ENCODE assay signal across 19 mouse cellular contexts in the genomic region with DNA sequence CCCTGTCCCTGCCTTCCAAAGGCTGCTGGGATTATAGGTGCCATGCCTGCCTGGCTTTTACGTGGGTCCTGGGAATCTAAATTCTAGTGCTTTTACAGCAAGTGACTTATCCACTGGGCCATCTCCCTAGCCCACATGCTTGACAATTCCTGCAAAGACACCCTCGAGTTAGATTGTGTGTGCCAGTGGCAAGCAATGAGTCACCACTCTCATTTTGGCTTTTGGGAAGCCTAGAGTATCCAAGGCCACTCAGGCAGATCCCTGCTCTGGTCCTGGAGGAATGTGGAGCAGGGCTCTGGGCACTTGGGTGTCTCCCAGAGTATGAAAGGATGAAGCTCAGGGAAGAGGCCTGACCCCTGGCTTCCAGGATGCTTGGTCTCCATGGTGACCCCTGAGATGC.
DNase-seq lines count a peak whose midpoint lies in the region; ATAC-seq lines count a peak whose summit lies in the region.
"Had no signal": no experiment of that assay in that cellular context is flagged by ENCODE, and none has a peak within 500 bp of the region (broad histone marks: within the 10 kb centered on the region; RNA-seq: fewer than 3 reads in every experiment).

No protein-coding gene starts in this region.

- no peak overlapping the region for H3K4me2 ChIP-seq in hindbrain, embryonic 15.5 days
- H3K4me2 ChIP-seq in hindbrain, embryonic 14.5 days (replicated peaks): no peak overlapping the region
- no peak overlapping the region for H3K4me2 ChIP-seq in midbrain, embryonic 16.5 days (ENCODE audit: low read length)
- H3K4me2 ChIP-seq: kidney, embryonic 15.5 days had no signal

- H3K4me3 ChIP-seq in hindbrain, embryonic 15.5 days: no peak overlapping the region
- H3K4me3 ChIP-seq in hindbrain, embryonic 14.5 days (replicated peaks; ENCODE audit: low read length): no peak overlapping the region
- no peak overlapping the region for H3K4me3 ChIP-seq in midbrain, embryonic 10.5 days
- no peak overlapping the region for H3K4me3 ChIP-seq in midbrain, embryonic 16.5 days (ENCODE audit: low read depth, low read length)
- H3K4me3 ChIP-seq: erythroblast, embryonic 14.5 days; gastrocnemius, adult 2 months; kidney, embryonic 15.5 days had no signal

- H3K27ac ChIP-seq in hindbrain, embryonic 15.5 days (replicated peaks): no peak overlapping the region
- H3K27ac ChIP-seq in hindbrain, embryonic 14.5 days: no peak overlapping the region
- H3K27ac ChIP-seq in midbrain, embryonic 10.5 days (replicated peaks): peak overlapping the region; percentile 57; the same call in 1 of the 2 replicates
- no peak overlapping the region for H3K27ac ChIP-seq in midbrain, embryonic 16.5 days (ENCODE audit: low read length)
- H3K27ac ChIP-seq: gastrocnemius, adult 2 months; kidney, embryonic 15.5 days had no signal

- peaks cover 18% of the 10 kb centered on the region for H3K4me1 ChIP-seq in hindbrain, embryonic 15.5 days (replicated peaks)
- peaks cover 14% of the 10 kb centered on the region for H3K4me1 ChIP-seq in hindbrain, embryonic 14.5 days (replicated peaks; ENCODE audit: control insufficient read depth, insufficient read depth, low read length)
- H3K4me1 ChIP-seq in midbrain, embryonic 10.5 days: peaks cover 41% of the 10 kb centered on the region
- H3K4me1 ChIP-seq in midbrain, embryonic 16.5 days (ENCODE audit: control insufficient read depth, insufficient read depth, low read length): peaks cover 14% of the 10 kb centered on the region

- 0 out of 2 replicates have a peak, but pooled peaks have one; percentile 24 for ATAC-seq in hindbrain, embryonic 15.5 days (ENCODE audit: low FRiP score, low read depth)
- no peak for ATAC-seq in hindbrain, embryonic 14.5 days (ENCODE audit: low FRiP score)
- no peak for ATAC-seq in midbrain, embryonic 16.5 days
- ATAC-seq: activated CD4-positive, CD25-positive, alpha-beta regulatory T cell, adult 4 months; forebrain, embryonic 14.5 days had no signal

- no peaks in the 10 kb centered on the region for H3K36me3 ChIP-seq in hindbrain, embryonic 15.5 days
- no peaks in the 10 kb centered on the region for H3K36me3 ChIP-seq in hindbrain, embryonic 14.5 days (replicated peaks; ENCODE audit: control insufficient read depth, insufficient read depth)
- H3K36me3 ChIP-seq in midbrain, embryonic 10.5 days: no peaks in the 10 kb centered on the region
- H3K36me3 ChIP-seq in midbrain, embryonic 16.5 days (ENCODE audit: control insufficient read depth, insufficient read depth, low read length): no peaks in the 10 kb centered on the region
- H3K36me3 ChIP-seq: kidney, embryonic 15.5 days had no signal

- 66% methylated on average over 2 of the region's 2 CpGs for WGBS in hindbrain, embryonic 15.5 days
- 69% methylated on average over 2 of the region's 2 CpGs for WGBS in hindbrain, embryonic 14.5 days
- WGBS in midbrain, embryonic 10.5 days: 78% methylated on average over 2 of the region's 2 CpGs
- 84% methylated on average over 2 of the region's 2 CpGs for WGBS in midbrain, embryonic 16.5 days

- no peaks in the 10 kb centered on the region for H3K9me3 ChIP-seq in hindbrain, embryonic 15.5 days
- H3K9me3 ChIP-seq in hindbrain, embryonic 14.5 days (ENCODE audit: control insufficient read depth, low read length): no peaks in the 10 kb centered on the region
- no peaks in the 10 kb centered on the region for H3K9me3 ChIP-seq in midbrain, embryonic 10.5 days (replicated peaks)
- H3K9me3 ChIP-seq in midbrain, embryonic 16.5 days (replicated peaks; ENCODE audit: control insufficient read depth, low read length, poor library complexity, severe bottlenecking): no peaks in the 10 kb centered on the region
- H3K9me3 ChIP-seq: kidney, embryonic 15.5 days had no signal

- H3K9ac ChIP-seq in hindbrain, embryonic 15.5 days: no peak overlapping the region
- H3K9ac ChIP-seq in hindbrain, embryonic 14.5 days: no peak overlapping the region
- no peak overlapping the region for H3K9ac ChIP-seq in midbrain, embryonic 16.5 days (ENCODE audit: low read depth, low read length)
- H3K9ac ChIP-seq: kidney, embryonic 15.5 days had no signal

- peak; percentile 18 for DNase-seq in adrenal gland, adult 8-10 months
- DNase-seq in adrenal gland, postnatal 10 days: no peak
- DNase-seq in hindbrain, embryonic 14.5 days (ENCODE audit: low spot score): no peak
- no peak for DNase-seq in midbrain, embryonic 10.5 days (ENCODE audit: low spot score)
- peak; percentile 20 to 35 for DNase-seq in adrenal gland, postnatal 36 days
- DNase-seq in kidney, adult 9 months: no peak
- DNase-seq: cerebellum, adult 9-11 months; gastrocnemius, adult 2 months; heart, adult 18-20 months; lung, adult 2 months; lung, postnatal 36 days; thymus, adult 18-20 months had no signal

- no peaks in the 10 kb centered on the region; the same call in 1 of the 2 replicates for H3K27me3 ChIP-seq in hindbrain, embryonic 15.5 days
- H3K27me3 ChIP-seq in hindbrain, embryonic 14.5 days (ENCODE audit: control insufficient read depth, insufficient read depth, low read length): no peaks in the 10 kb centered on the region
- peaks cover 3% of the 10 kb centered on the region; the same call in 1 of the 2 replicates for H3K27me3 ChIP-seq in midbrain, embryonic 10.5 days (ENCODE audit: low read depth, poor library complexity, severe bottlenecking)
- no peaks in the 10 kb centered on the region for H3K27me3 ChIP-seq in midbrain, embryonic 16.5 days (ENCODE audit: control insufficient read depth, insufficient read depth, low read depth, low read length)
- H3K27me3 ChIP-seq: CH12.LX had no signal

Comparison
In these comparisons a context has a peak if more than half of its experiments do, and no peak if none do; other contexts are left out.
1. DNase-seq: peak in adrenal gland, adult 8-10 months (single experiment) and adrenal gland, postnatal 36 days (2 of 2); none in adrenal gland, postnatal 10 days (single experiment), hindbrain, embryonic 14.5 days (single experiment), midbrain, embryonic 10.5 days (single experiment) and kidney, adult 9 months (single experiment).